Mouse (Mus musculus) kidney, adult 2 months (tissue): ENCODE measurements around the gene Rexo1.

Experiments
- CTCF ChIP-seq: fragments of 200-500 bp; conservative IDR thresholded peaks from 2 replicates; pipeline ENCODE4 v1.5.1; 2011; ENCODE audit warnings: low read depth, mild to moderate bottlenecking, control low read depth, low read length, moderate library complexity, mixed read lengths; ENCODE audit not compliant: insufficient read depth, insufficient read length
- POLR2A ChIP-seq: fragments of 200-500 bp; IDR thresholded peaks from one replicate; pipeline ENCODE4 v1.6.1; 2011; ENCODE audit warnings: low read depth, low read length, control low read depth

DNA sequence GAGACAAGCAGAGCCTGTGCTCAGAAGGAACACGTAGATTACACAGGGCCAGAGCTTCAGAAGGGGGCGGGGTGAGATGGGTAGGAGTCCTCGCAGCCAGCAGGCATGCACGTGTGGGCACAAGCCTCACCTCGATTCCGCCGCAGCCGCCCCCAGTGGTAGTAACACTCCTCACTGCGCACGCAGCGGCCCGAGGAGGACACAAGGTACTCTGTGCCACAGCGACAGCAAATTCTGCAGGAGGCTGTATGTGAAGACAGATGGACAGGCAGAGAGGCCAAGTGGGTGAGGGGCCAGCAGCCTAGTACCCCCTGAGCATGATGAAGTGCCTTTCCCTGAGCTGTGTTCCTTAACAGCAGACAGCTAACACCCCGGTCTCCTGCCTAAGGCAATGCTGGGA lies 17.5 kb downstream of the Rexo1 start:
- TF ChIP-seq CTCF, result no peak
- no peak for TF ChIP-seq POLR2A
